Mouse (Mus musculus): ENCODE results near the gene Lamp1. TPM values are rescaled to one million over a fixed set of nuclear protein-coding genes. Genes with fewer than 3 reads are reported as not detected.

The Lamp1 gene
- total and polyA plus RNA-seq, 2 experiments from 2014 or later = 322 to 358 TPM

DNA sequence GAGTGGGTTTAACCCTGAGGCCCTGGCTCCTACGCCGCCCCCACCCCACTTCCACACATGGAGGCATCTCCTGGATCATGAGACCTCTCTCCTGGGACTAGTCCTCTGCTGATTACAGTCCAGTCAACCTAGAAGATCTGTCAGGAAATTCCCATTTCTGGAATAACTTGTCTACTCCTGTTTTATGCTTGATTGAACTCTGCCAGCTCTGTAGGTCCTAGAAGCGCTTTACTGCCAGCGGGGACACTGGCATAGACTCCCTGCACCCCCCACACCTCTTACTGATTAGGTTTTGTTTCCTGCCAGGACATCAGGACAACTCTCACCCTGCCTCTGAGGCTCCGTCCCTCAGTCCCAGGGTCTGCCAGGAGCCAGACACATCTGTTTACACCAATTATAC, 38.5 kb downstream of the Lamp1 start:
- Histone ChIP-seq H3K4me2 (ENCODE audit: low read depth, low read length, poor library complexity, severe bottlenecking) (no peak overlapping the region), H3K9me3 (ENCODE audit: low read length) (no peaks in the 10 kb centered on the region), H3K4me1 (ENCODE audit: insufficient read depth, low read length) (no peaks in the 10 kb centered on the region; the same call in 1 of the 2 replicates), H3K4me3 (ENCODE audit: low read depth, low read length) (no peak overlapping the region), H3K36me3 (ENCODE audit: insufficient read depth, low read length) (no peaks in the 10 kb centered on the region), H3K27me3 (ENCODE audit: insufficient read depth, low read length) (peaks cover 7% of the 10 kb centered on the region), H3K9ac (replicated peaks; ENCODE audit: low read length, poor library complexity, severe bottlenecking) (no peak overlapping the region), H3K27ac (ENCODE audit: low read depth, low read length) (no peak overlapping the region)
- WGBS = 94% methylated on average over 5 of the region's 5 CpGs
- ATAC-seq (ENCODE audit: low FRiP score) (no peak), DNase-seq (ENCODE audit: low spot score) (no peak)
- no peak for TF ChIP-seq CTCF (IDR thresholded peaks at IDR 0.05)

DNA sequence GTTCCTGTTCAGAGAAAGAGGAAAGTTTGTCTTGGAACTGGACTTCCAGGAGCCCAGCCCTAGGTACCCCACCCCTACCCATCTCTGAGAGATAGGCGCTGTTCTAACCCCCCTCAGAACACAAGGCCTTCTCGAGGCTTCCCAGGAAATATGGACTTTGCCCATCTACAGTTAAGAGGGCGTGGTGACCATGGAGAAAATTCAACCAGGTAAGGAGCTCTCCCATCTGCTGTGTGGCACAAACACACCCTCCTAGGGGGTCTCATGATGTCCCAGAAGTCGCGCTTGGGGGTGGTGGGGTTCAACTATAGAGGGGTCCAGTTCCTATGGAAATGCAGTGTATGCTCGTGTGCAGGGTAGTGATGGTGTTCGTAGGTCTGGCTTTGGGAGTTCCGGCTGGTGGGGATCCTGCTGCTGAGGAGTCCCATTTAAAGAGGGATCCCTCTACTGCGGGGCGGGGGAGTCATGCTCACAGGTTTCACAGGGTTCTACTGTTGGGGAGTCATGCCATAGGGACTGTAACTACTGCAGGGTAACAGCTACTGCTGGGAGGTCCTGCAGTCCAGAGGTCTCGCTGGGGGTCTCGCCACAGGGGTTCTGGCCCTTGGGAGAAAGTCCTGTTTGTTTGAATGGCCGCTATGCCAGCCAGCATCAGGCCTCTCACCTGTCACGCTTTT, 40.6 kb downstream of the Lamp1 start:
- Histone ChIP-seq H3K27me3 (ENCODE audit: insufficient read depth, low read length) (peaks cover 13% of the 10 kb centered on the region), H3K9me3 (ENCODE audit: low read length) (no peaks in the 10 kb centered on the region), H3K27ac (ENCODE audit: low read depth, low read length) (no peak overlapping the region), H3K4me2 (ENCODE audit: low read depth, low read length, poor library complexity, severe bottlenecking) (peak overlapping the region; percentile 97), H3K36me3 (ENCODE audit: insufficient read depth, low read length) (no peaks in the 10 kb centered on the region), H3K4me1 (ENCODE audit: insufficient read depth, low read length) (no peaks in the 10 kb centered on the region; the same call in 1 of the 2 replicates), H3K9ac (replicated peaks; ENCODE audit: low read length, poor library complexity, severe bottlenecking) (no peak overlapping the region), H3K4me3 (ENCODE audit: low read depth, low read length) (peak overlapping the region; percentile 84)
- no peak for DNase-seq (ENCODE audit: low spot score)
- ATAC-seq (ENCODE audit: low FRiP score) = no peak
- 29% methylated on average over 14 of the region's 14 CpGs for WGBS
- no peak for TF ChIP-seq CTCF (IDR thresholded peaks at IDR 0.05)

DNA sequence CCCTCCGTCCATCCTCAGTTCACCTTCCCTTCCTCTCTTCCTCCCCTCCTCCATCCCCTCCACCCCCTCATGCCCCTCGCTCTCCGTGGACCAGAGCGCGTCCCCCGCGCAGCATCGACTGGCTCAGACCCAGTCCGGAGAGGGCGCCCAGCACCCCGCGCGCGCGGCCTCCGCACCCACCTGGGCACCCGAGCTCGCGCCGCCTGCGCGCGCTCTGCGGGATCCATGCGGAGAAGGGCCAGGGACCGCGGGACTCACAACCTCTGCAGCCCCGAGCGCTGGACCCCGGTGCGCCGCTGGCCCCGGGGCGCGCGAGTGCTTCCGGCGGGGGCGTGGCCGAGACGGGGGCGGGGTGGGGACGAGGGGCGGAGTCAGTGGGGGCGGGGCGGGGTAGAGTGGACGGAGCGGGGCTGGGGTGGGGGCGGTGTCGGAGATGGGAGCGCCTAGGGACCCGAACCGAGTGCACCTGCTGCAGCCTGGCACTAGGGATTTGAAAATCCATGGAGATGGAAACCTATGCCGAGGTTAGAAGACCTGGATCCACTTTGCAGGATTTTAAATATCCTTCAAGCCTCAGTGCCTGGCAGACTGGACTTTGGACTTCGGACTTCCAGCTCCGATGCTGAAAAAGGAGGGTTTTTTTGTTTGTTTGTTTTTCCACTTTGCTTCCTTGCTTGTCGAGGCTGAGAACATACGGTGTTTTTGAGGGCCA, 41.5 kb downstream of the Lamp1 start, which contains the start of gene Grtp1:
Gene Grtp1, minus strand, starts transcription at position 320 of the 712 bp plus-strand sequence.
- no peaks in the 10 kb centered on the region for H3K36me3 ChIP-seq (ENCODE audit: insufficient read depth, low read length)
- ATAC-seq (ENCODE audit: low FRiP score) = peak; percentile 73
- H3K4me1 ChIP-seq (ENCODE audit: insufficient read depth, low read length) = no peaks in the 10 kb centered on the region; the same call in 1 of the 2 replicates
- peak within 1 kb of the TSS; percentile 97 for H3K4me2 ChIP-seq (ENCODE audit: low read depth, low read length, poor library complexity, severe bottlenecking)
- no peak within 1 kb of the TSS for H3K27ac ChIP-seq (ENCODE audit: low read depth, low read length)
- no peak for TF ChIP-seq CTCF (IDR thresholded peaks at IDR 0.05)
- peak within 1 kb of the TSS; percentile 74 for H3K9ac ChIP-seq (replicated peaks; ENCODE audit: low read length, poor library complexity, severe bottlenecking)
- H3K27me3 ChIP-seq (ENCODE audit: insufficient read depth, low read length) = peaks cover 13% of the 10 kb centered on the region
- DNase-seq (ENCODE audit: low spot score) = no peak
- H3K9me3 ChIP-seq (ENCODE audit: low read length) = no peaks in the 10 kb centered on the region
- peak within 1 kb of the TSS; percentile 84 for H3K4me3 ChIP-seq (ENCODE audit: low read depth, low read length)
- WGBS = 1% methylated on average over 46 of the region's 58 CpGs

DNA sequence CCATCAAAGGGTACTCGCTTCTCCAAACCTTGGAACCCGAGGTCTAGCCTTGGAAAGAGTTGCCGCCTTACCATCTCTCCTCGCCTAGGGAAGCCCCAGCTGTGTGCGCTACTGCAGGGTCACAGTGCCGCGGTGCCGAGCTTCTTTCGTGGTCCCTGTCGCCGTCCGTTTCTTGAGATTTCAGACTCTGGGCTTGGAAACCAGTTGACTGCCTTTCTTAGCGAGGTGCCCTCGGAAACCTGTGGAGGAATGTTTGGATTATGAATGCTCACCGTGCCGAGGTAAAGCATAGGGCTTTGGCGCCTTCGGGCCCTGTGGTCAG, 42.0 kb downstream of the Lamp1 start:
- Histone ChIP-seq H3K36me3 (ENCODE audit: insufficient read depth, low read length) (no peaks in the 10 kb centered on the region), H3K4me1 (ENCODE audit: insufficient read depth, low read length) (no peaks in the 10 kb centered on the region; the same call in 1 of the 2 replicates), H3K4me2 (ENCODE audit: low read depth, low read length, poor library complexity, severe bottlenecking) (peak overlapping the region; percentile 97), H3K9ac (replicated peaks; ENCODE audit: low read length, poor library complexity, severe bottlenecking) (no peak overlapping the region), H3K4me3 (ENCODE audit: low read depth, low read length) (peak overlapping the region; percentile 84), H3K9me3 (ENCODE audit: low read length) (no peaks in the 10 kb centered on the region), H3K27ac (ENCODE audit: low read depth, low read length) (no peak overlapping the region), H3K27me3 (ENCODE audit: insufficient read depth, low read length) (peaks cover 13% of the 10 kb centered on the region)
- ATAC-seq (ENCODE audit: low FRiP score) (no peak), DNase-seq (ENCODE audit: low spot score) (no peak)
- 1% methylated on average over 18 of the region's 18 CpGs for WGBS
- TF ChIP-seq CTCF (IDR thresholded peaks at IDR 0.05) = no peak

DNA sequence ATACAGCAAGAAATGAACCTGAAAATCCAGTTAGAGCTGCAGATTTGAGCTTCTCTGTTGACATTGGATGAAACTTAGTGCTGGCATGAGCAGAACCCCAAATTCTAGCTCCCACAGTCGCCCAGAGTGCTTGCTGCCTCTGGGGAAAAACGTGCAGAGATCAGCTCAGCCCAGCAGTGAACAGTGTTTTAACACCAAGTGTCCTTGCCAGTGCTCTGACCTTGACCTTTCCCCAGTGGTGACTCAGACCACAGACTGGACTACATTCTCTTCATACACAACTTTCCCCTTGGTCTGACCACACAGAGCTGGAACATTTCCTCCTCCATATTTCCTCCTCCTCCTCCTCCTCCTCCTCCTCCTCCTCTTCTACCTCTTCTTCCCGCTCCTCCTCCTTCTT, 43.1 kb downstream of the Lamp1 start:
- no peak for ATAC-seq (ENCODE audit: low FRiP score)
- Histone ChIP-seq H3K4me3 (ENCODE audit: low read depth, low read length) (no peak overlapping the region), H3K4me2 (ENCODE audit: low read depth, low read length, poor library complexity, severe bottlenecking) (no peak overlapping the region), H3K9me3 (ENCODE audit: low read length) (no peaks in the 10 kb centered on the region), H3K27me3 (ENCODE audit: insufficient read depth, low read length) (peaks cover 13% of the 10 kb centered on the region), H3K4me1 (ENCODE audit: insufficient read depth, low read length) (no peaks in the 10 kb centered on the region; the same call in 1 of the 2 replicates), H3K9ac (replicated peaks; ENCODE audit: low read length, poor library complexity, severe bottlenecking) (no peak overlapping the region), H3K27ac (ENCODE audit: low read depth, low read length) (no peak overlapping the region), H3K36me3 (ENCODE audit: insufficient read depth, low read length) (no peaks in the 10 kb centered on the region)
- no peak for DNase-seq (ENCODE audit: low spot score)
- TF ChIP-seq CTCF (IDR thresholded peaks at IDR 0.05) = no peak
- WGBS = 36% methylated on average over 3 of the region's 3 CpGs

DNA sequence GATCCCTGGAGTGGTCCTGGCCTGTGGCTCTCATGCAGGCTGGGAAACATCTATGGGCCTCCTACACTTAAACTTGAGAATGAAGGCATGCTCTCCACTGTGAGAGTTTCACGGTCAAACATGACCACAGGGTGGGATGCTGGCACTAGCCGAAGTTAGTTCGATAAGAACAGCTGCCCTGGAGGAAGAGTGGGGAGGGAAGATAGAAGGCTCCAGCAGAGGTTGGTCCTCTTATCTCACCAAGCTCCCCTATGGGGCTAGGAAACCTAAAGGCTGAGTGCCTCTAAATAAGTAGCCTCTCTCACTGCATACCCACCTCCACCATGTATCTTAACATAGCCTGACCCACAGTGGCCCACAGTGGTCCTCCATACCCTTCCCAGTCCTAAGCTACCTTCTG, 43.8 kb downstream of the Lamp1 start:
- Histone ChIP-seq H3K36me3 (ENCODE audit: insufficient read depth, low read length) (no peaks in the 10 kb centered on the region), H3K27me3 (ENCODE audit: insufficient read depth, low read length) (peaks cover 13% of the 10 kb centered on the region), H3K4me2 (ENCODE audit: low read depth, low read length, poor library complexity, severe bottlenecking) (no peak overlapping the region), H3K27ac (ENCODE audit: low read depth, low read length) (no peak overlapping the region), H3K4me3 (ENCODE audit: low read depth, low read length) (no peak overlapping the region), H3K9ac (replicated peaks; ENCODE audit: low read length, poor library complexity, severe bottlenecking) (no peak overlapping the region), H3K9me3 (ENCODE audit: low read length) (no peaks in the 10 kb centered on the region), H3K4me1 (ENCODE audit: insufficient read depth, low read length) (no peaks in the 10 kb centered on the region; the same call in 1 of the 2 replicates)
- ATAC-seq (ENCODE audit: low FRiP score) = no peak
- DNase-seq (ENCODE audit: low spot score) = no peak
- WGBS = 95% methylated on average over 3 of the region's 3 CpGs
- no peak for TF ChIP-seq CTCF (IDR thresholded peaks at IDR 0.05)

Data from midbrain, postnatal 0 days (tissue).